Mouse (Mus musculus): ENCODE measurements at regions not wholly inside any gene's neighbourhood (a gene's known extent, or its start where the extent isn't known, plus 50 kb on each side); places are given as distances from the start of the nearest gene placed in this dataset.

DNA sequence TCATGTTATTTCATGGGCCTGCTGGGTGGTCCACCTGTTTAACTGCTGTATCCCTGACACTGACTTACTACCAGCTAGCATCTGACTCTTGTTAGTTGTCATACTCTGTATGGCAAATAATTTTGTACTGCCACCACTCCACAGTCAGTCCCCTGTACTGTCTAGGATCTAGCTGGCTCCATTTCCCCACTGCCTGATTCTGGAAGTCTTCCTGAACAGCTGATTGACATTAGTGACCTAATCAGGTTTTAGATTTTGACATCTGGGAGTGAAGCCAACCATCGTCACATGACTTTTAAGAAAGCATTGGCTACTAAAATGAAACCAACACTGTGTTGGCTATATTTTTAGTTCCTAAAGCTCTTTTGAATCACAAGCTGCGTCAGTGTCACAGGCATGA is 711.3 kb downstream of the Bcl11a start:
- no peak for DNase-seq (ENCODE audit: low spot score in 2 of 2)

GRCm38 (mm10) chr11:24795510-24796211 is 717.8 kb downstream of the Bcl11a start:
- DNase-seq (ENCODE audit: low spot score in 2 of 2): no peak

- no peak for DNase-seq (ENCODE audit: low spot score in 2 of 2)
Measured at GRCm38 (mm10) chr11:24804623-24805023, 726.8 kb downstream of the Bcl11a start.

DNA sequence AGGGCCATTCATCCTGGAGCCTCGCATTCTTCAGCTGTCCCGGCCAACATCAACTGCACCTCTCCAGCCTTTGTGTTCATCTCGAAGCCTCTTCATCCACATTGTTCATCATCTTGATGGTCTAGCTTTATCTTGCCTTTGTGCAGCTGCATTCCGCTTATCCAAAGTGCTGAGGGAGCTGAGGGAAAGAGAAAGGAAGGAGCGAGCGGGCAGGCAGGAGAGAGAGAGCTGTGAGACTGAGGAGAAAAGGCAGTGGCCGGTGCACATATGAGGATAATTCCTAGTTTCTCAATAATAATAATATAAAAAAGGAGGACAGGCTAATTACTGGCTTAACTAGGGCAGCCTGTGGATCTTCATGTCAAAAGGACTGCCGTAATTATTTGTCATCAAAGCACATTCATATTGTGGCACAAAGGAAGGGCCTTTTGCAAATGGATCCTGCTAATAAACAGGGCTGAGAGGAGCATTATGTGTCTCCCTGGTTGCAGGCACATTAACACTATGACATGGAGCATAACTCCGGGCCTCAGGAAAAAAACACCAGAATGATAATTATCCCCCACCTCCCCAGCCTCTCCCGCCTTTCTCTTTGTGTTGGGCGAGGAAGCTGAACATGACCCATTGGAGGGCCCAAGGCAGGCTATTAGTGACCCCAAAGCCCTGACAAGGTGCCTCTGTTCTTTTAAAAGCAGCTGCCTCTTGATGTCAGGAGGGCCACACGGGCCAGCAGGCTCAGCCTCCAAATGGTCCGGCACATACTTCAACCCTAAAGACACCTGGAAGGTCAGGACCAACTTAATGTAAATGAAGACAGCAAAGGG is 751.9 kb downstream of the Bcl11a start:
- no peak for DNase-seq (ENCODE audit: low spot score in 2 of 2)

DNA sequence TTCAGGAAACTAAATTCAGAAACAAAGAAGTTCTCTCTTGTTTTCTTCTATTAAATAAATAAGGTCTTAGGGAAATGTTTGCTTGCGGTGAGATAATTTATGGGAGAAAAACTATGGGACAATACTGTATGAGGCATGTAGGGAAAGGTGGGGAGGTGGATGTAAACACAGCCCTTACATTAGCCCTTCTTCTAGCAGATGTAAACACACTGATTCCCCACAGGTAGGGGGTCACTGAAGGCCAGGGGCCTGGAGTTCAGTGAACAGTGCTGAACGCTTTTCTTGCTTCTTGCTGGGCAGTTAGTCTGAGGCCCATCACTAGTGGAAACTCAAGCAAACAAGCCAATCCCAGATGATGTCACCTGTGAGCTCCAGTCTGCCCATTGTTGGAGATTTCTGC is 752.6 kb downstream of the Bcl11a start:
- no peak for DNase-seq (ENCODE audit: low spot score in 2 of 2)

GRCm38 (mm10) chr11:24843839-24844738 is 766.2 kb downstream of the Bcl11a start:
- no peak for DNase-seq (ENCODE audit: low spot score in 2 of 2)

DNA sequence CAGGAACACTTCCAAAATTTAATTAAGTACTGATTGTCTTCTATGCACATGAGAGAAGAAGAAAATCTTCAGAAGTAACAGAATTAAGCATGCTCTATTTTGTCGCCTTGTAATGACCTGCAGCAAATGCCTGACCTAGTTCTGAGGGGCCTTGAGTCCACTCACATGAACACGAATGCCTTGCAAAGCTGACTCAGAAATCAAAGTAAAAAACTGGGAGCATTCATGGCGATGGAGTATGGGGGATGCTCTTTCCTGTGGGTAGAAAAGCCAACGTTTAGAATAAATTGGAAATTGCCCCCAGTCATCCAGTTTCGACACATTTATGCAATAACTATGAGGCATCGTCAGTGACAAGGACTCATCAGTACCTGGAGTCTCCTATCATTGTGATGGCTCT is 779.1 kb downstream of the Bcl11a start:
- no peak for DNase-seq (ENCODE audit: low spot score in 2 of 2)

DNA sequence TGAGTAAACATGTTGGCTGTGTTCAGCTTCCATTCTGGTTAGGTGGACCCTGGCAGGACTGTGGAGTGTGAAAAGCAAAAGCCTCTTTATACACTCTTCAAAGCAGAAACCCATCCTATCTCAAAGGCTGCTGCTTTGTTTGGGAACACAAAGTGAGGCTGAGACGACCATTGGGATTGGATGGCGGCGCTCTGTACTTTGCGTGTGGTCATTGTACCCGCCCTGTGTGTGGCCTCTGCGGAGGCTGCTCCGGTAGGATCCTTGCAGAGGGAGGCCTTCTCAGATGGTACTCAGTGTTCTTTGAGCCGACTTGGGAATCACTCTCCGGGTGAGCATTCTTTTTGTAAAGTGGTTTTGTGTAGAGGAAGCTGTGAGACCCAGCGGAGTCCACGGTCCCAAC is 786.8 kb downstream of the Bcl11a start:
- no peak for DNase-seq (ENCODE audit: low spot score in 2 of 2)

GRCm38 (mm10) chr11:24865067-24865796 is 787.4 kb downstream of the Bcl11a start:
- DNase-seq (ENCODE audit: low spot score in 2 of 2): no peak

Measured in cerebellum, postnatal 4 days (tissue).